Mouse (Mus musculus) hindbrain, embryonic 16.5 days (tissue): ENCODE measurements around the gene Scgb1a1. TPM values are rescaled to one million over a fixed set of nuclear protein-coding genes. Genes with fewer than 3 reads are reported as not detected.

Experiments
- ATAC-seq: fragments of 200-750 bp; cut with Nextera tagmentation; 2 replicates; pipeline ENCODE4 v1.8.0; 2017; ENCODE audit warnings: moderate TSS enrichment, moderate library complexity
- H3K27ac ChIP-seq: fragments of 300-500 bp; sonication (generic); 2 replicates; pipeline ENCODE4 v1.5.1; 2014; ENCODE audit warnings: low read depth, mild to moderate bottlenecking, control low read depth, low read length, moderate library complexity
- H3K27me3 ChIP-seq: fragments of 300-500 bp; sonication (generic); replicated peaks from 2 replicates; pipeline ENCODE4 v1.6.1; 2014; ENCODE audit warnings: low read length; ENCODE audit not compliant: control insufficient read depth, insufficient read depth
- H3K36me3 ChIP-seq: fragments of 300-500 bp; sonication (generic); 2 replicates; pipeline ENCODE4 v1.6.1; 2014; ENCODE audit warnings: mild to moderate bottlenecking, low read length, moderate library complexity, mixed read lengths; ENCODE audit not compliant: control insufficient read depth, insufficient read depth
- H3K4me1 ChIP-seq: fragments of 300-500 bp; sonication (generic); 2 replicates; pipeline ENCODE4 v1.6.1; 2014; ENCODE audit warnings: low read depth, low read length; ENCODE audit not compliant: control insufficient read depth, insufficient read depth
- H3K4me2 ChIP-seq: fragments of 300-500 bp; sonication (generic); 2 replicates; pipeline ENCODE4 v1.6.1; 2014; ENCODE audit warnings: mild to moderate bottlenecking, low read length, control low read depth, moderate library complexity
- H3K4me3 ChIP-seq: fragments of 300-500 bp; sonication (generic); 2 replicates; pipeline ENCODE4 v1.5.1; 2014; ENCODE audit warnings: mild to moderate bottlenecking, low read length, control low read depth, moderate library complexity
- H3K9ac ChIP-seq: fragments of 300-500 bp; sonication (generic); 2 replicates; pipeline ENCODE4 v1.6.1; 2014; ENCODE audit warnings: low read depth, mild to moderate bottlenecking, control low read depth, low read length, moderate library complexity
- H3K9me3 ChIP-seq: fragments of 300-500 bp; sonication (generic); 2 replicates; pipeline ENCODE4 v1.6.1; 2014; ENCODE audit warnings: mild to moderate bottlenecking, low read length, moderate library complexity; ENCODE audit not compliant: control insufficient read depth
- WGBS: fragments of 180-500 bp; shearing (Covaris S2); extraction: QIAGEN DNeasy Blood & Tissue Kit; methylation state at CpG from one replicate; pipeline ENCODE4 v1.1.7; 2014; 5-methylcytosine and 5-hydroxymethylcytosine counted together
- polyA plus RNA-seq: library from polyadenylated mRNA; unstranded; fragments of >200 nt; fragmentation: Nextera tagmentation; extraction: Ambion mirVana; gene quantifications from 2 replicates; pipeline ENCODE4 v1.2.1, GENCODE M21; 2015

Scgb1a1 gene
- polyA plus RNA-seq, 1 experiment from 2014 or later = not detected

DNA sequence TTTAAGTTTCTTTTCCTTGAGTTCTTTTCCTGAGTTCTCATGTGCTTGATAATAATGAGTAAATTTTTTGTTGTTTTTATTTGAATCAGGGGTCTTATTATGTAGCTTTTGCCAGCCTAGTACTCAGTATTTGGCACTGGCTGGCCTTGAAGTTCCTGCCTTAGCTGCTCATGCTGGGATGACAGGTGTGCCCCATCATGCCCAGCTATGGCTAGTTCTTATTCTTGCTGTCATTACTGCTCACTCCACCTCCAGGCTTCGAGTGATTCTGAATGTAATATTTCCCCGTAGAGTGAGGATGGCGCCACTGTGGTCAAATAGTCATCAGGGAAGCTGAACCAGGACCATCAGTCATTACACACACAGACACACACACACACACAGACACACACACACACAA is 23.9 kb downstream of the Scgb1a1 start:
- no peak overlapping the region for H3K27ac ChIP-seq
- H3K4me1 ChIP-seq = peaks cover 9% of the 10 kb centered on the region; the same call in 1 of the 2 replicates

DNA sequence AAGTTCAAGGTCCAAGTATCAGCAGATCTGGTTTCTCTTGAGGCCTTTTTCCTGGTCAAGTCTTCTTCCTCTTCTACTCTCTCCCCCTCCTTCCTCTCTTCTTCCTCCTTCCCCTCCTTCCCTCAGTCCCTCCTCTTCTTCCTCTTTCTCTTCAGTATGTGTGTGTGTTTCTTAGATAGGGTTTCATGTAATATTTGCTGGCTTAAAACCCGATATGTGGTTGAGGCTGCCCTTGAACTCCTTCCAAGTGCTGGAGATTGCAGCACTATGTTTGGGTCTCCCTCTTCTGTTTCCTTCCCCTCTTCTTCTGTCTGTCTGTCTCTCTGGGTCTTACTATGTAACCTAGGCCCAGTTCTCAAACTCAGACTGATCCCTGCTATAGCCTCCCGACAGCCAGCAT is 24.9 kb downstream of the Scgb1a1 start:
- no peaks in the 10 kb centered on the region for H3K9me3 ChIP-seq
- H3K4me3 ChIP-seq = no peak overlapping the region
- H3K36me3 ChIP-seq = no peaks in the 10 kb centered on the region
- no peak overlapping the region for H3K9ac ChIP-seq
- no peak for ATAC-seq
- WGBS = 94% methylated on average over 2 of the region's 2 CpGs
- no peaks in the 10 kb centered on the region for H3K27me3 ChIP-seq
- H3K4me1 ChIP-seq = peaks cover 9% of the 10 kb centered on the region; the same call in 1 of the 2 replicates
- H3K4me2 ChIP-seq = no peak overlapping the region
- no peak overlapping the region for H3K27ac ChIP-seq

More for the DNA sequence above, 23.9 kb downstream of the Scgb1a1 start:
- no peak overlapping the region for H3K4me3 ChIP-seq
- no peaks in the 10 kb centered on the region for H3K27me3 ChIP-seq
- H3K36me3 ChIP-seq = no peaks in the 10 kb centered on the region
- H3K9me3 ChIP-seq = no peaks in the 10 kb centered on the region
- no peak overlapping the region for H3K4me2 ChIP-seq
- H3K9ac ChIP-seq = no peak overlapping the region
- 83% methylated on average over 3 of the region's 3 CpGs for WGBS
- ATAC-seq = no peak

DNA sequence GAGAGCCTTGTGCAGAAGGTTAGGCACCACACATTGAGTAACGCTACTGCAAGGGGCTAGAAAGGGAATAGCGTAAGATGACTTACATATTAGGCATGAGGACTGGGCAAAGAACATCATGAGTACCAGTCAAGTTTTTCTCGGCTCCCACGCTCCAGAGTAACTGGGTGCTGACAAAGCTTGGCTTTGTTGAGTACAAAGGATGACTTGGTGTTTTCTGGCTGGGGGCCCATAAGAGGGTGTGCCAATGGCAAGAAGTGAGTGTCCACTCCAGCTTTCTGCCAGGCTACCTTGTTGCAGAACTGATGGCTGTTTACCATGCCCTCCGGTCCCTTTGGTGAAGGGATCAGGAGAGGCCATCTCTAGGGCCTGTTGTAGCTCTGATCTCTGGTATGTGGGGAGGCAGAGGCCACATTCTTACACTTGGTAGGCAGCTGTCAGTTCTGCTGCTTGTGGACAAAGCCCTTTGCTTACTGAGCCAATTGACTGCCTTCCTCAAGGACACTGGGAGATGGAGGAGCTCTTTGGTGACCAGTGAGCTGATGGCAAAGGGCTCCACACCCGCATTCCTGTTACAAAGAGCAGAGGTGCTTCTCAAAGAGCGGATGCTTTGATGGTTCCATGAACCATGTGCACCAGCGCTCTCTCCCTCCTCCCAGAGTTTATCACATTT is 26.4 kb downstream of the Scgb1a1 start:
- 81% methylated on average over 8 of the region's 8 CpGs for WGBS
- ATAC-seq = no peak

GRCm38 (mm10) chr19:9060103-9060502 is 27.7 kb downstream of the Scgb1a1 start:
- no peaks in the 10 kb centered on the region for H3K27me3 ChIP-seq
- no peak overlapping the region for H3K4me3 ChIP-seq
- no peak overlapping the region for H3K4me2 ChIP-seq
- H3K9me3 ChIP-seq = no peaks in the 10 kb centered on the region
- no peaks in the 10 kb centered on the region for H3K4me1 ChIP-seq
- 70% methylated on average over 4 of the region's 4 CpGs for WGBS
- H3K27ac ChIP-seq = no peak overlapping the region
- no peak overlapping the region for H3K9ac ChIP-seq
- H3K36me3 ChIP-seq = no peaks in the 10 kb centered on the region
- ATAC-seq = no peak

More for the DNA sequence above, 26.4 kb downstream of the Scgb1a1 start:
- no peaks in the 10 kb centered on the region for H3K9me3 ChIP-seq
- no peak overlapping the region for H3K4me3 ChIP-seq
- H3K27me3 ChIP-seq = no peaks in the 10 kb centered on the region
- no peak overlapping the region for H3K27ac ChIP-seq
- no peaks in the 10 kb centered on the region for H3K36me3 ChIP-seq
- H3K4me1 ChIP-seq = peaks cover 5% of the 10 kb centered on the region; the same call in 1 of the 2 replicates
- no peak overlapping the region for H3K9ac ChIP-seq
- H3K4me2 ChIP-seq = no peak overlapping the region

GRCm38 (mm10) chr19:9059391-9059790 is 28.4 kb downstream of the Scgb1a1 start:
- H3K27me3 ChIP-seq = no peaks in the 10 kb centered on the region
- no peak overlapping the region for H3K27ac ChIP-seq
- H3K4me1 ChIP-seq = no peaks in the 10 kb centered on the region
- H3K4me2 ChIP-seq = no peak overlapping the region
- H3K36me3 ChIP-seq = no peaks in the 10 kb centered on the region
- ATAC-seq = no peak
- H3K9ac ChIP-seq = no peak overlapping the region
- H3K4me3 ChIP-seq = no peak overlapping the region
- H3K9me3 ChIP-seq = no peaks in the 10 kb centered on the region
- WGBS = 86% methylated on average over 7 of the region's 7 CpGs

DNA sequence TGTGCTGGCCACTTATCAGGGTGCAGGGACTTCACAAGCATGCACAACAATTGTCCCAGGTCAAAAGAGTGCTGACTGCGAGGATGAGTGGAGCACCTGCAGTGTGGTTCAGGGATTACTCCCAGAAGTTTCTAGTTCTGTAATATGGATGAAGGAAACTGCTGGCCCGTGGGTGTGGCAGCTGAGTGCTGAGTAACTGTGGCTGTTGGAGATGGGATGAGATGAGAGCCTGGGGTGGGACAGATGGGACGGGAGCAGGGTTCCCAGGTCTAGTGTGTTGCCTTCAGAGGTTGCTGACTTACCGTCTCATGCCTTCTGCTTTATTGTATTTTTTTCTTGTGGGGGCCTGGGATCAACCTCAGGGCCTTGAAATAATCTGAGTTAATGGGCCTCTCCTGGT is 28.8 kb downstream of the Scgb1a1 start:
- Histone ChIP-seq H3K27ac (no peak overlapping the region), H3K36me3 (no peaks in the 10 kb centered on the region), H3K9me3 (no peaks in the 10 kb centered on the region), H3K4me2 (no peak overlapping the region), H3K4me1 (no peaks in the 10 kb centered on the region), H3K4me3 (no peak overlapping the region), H3K27me3 (no peaks in the 10 kb centered on the region), H3K9ac (no peak overlapping the region)
- 89% methylated on average over 4 of the region's 4 CpGs for WGBS
- ATAC-seq = no peak

- WGBS = 76% methylated on average over 1 of the region's 1 CpGs
- no peak for ATAC-seq
Measured at GRCm38 (mm10) chr19:9058331-9058884, 29.4 kb downstream of the Scgb1a1 start.

DNA sequence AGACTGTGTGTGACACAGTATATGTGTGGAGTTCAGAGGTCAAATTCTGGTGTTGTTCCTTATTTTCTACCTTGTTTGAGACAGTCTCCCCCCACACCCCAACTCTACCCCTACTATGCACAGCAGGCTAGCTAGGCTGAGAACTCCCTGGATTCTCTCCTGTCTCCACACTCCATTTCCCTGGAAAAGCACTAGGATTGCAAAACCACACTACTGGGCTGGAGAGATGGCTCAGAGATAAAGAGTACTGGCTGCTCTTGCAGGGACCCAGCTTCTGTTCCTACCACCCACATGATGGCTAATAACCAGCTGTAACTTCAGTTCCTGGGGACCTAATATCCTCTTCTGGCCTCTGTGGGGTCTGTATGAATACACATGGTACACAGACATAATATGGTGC is 30.1 kb downstream of the Scgb1a1 start:
- no peaks in the 10 kb centered on the region for H3K4me1 ChIP-seq
- H3K9me3 ChIP-seq = no peaks in the 10 kb centered on the region
- no peak for ATAC-seq
- no peaks in the 10 kb centered on the region for H3K27me3 ChIP-seq
- no peak overlapping the region for H3K4me3 ChIP-seq
- H3K27ac ChIP-seq = no peak overlapping the region
- no peak overlapping the region for H3K9ac ChIP-seq
- no peak overlapping the region for H3K4me2 ChIP-seq
- no peaks in the 10 kb centered on the region for H3K36me3 ChIP-seq

More at GRCm38 (mm10) chr19:9058331-9058884, 29.4 kb downstream of the Scgb1a1 start:
- Histone ChIP-seq H3K9me3 (no peaks in the 10 kb centered on the region), H3K27me3 (no peaks in the 10 kb centered on the region), H3K36me3 (no peaks in the 10 kb centered on the region), H3K4me2 (no peak overlapping the region), H3K4me3 (no peak overlapping the region), H3K4me1 (no peaks in the 10 kb centered on the region), H3K9ac (no peak overlapping the region), H3K27ac (no peak overlapping the region)

DNA sequence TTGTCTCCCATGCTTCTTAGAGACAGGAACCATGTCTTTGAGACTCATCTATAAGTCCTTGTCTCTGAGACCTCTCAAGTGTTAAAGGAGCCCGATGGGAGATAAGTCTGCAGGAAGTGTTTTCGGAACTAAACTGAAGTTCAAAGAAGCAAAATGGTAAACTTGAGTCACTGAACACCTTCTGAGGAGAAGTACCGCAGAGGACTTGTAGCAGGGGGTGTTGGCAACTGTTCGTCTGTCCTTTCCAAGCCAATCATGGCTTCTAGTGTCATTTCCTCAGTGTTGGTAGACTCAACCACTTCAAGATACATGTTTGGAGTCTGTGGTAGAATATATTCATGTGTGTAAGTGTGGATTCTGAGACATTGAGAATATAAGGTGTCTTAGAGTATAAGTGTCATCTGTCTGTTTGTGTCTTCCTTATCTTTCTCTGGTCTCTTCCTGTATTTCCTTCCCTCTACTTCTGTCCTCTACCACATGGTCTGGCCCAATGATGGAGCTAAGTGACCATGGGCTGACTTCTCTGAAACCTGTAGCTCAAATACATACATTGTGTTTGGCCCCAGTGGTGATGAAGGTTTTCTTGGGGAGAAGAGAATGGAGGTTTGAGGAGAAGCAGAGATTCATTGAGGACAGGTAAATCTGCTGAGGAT is 31.9 kb downstream of the Scgb1a1 start:
- no peak overlapping the region for H3K4me3 ChIP-seq
- H3K4me2 ChIP-seq = no peak overlapping the region
- H3K9me3 ChIP-seq = no peaks in the 10 kb centered on the region
- no peaks in the 10 kb centered on the region for H3K27me3 ChIP-seq
- H3K9ac ChIP-seq = no peak overlapping the region
- H3K27ac ChIP-seq = no peak overlapping the region
- no peak for ATAC-seq
- no peaks in the 10 kb centered on the region for H3K36me3 ChIP-seq
- WGBS = 92% methylated on average over 4 of the region's 4 CpGs
- H3K4me1 ChIP-seq = no peaks in the 10 kb centered on the region
